Mouse (Mus musculus) megakaryocyte, embryonic 14.5 days (primary cell): ENCODE data around the gene D330045A20Rik.

Source experiments
- FLI1 ChIP-seq: IDR thresholded peaks from 2 replicates; pipeline ENCODE4 v1.6.1; 2012; ENCODE audit warnings: low read length, inconsistent platforms, mixed read lengths
- GATA1 ChIP-seq: IDR thresholded peaks from 3 replicates; pipeline ENCODE4 v1.6.1; 2012; ENCODE audit warnings: mixed read lengths, low read length, inconsistent platforms, borderline replicate concordance

GRCm38 (mm10) chrX:139432550-139432949 lies 47.6 kb upstream of the D330045A20Rik start:
- TF ChIP-seq GATA1 (no peak), FLI1 (no peak)
